Mouse (Mus musculus): ENCODE results near the gene Gm20888.
"Not testable (repeated sequence)": the region's sequence is repeated elsewhere in the genome, so short reads cannot be mapped to it uniquely, and the experiment has no call there.

Gm20888 gene

DNA sequence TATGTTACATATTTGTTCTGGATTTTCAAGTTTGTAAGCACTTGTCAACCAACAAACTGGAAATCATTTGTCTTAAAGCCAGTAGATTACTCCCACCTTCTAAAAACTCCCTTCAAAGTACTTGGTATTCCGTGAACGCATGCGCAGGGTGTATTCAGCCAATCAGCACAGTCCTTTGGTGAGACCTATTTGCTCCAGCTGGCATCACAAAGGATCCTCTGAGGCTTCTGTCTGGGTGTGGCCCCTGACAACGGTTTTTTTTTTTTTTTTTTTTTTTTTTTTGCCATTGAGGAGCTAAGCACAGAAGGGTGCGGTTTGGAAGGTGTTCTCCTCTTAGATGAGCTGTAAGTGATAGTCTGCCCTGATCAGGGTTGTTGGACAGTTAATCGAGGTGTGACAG lies at the start of gene Gm20888:
TSS of gene Gm20888 (plus strand) at position 301 of the 400 bp plus-strand sequence.
- not testable (repeated sequence) for ATAC-seq (ENCODE audit: low TSS enrichment)

Measured in frontal cortex, adult (tissue).